Mouse (Mus musculus) lung, postnatal 0 days (tissue): Measurements from ENCODE around the gene Rpap3.

Experiments used
- CTCF ChIP-seq: IDR thresholded peaks from 2 replicates; pipeline ENCODE4 v1.5.1; 2016; ENCODE audit warnings: antibody characterized with exemption, mild to moderate bottlenecking
- EP300 ChIP-seq: IDR thresholded peaks from 2 replicates; pipeline ENCODE4 v1.6.1; 2016; ENCODE audit warnings: antibody characterized with exemption, mild to moderate bottlenecking, control low read depth

GRCm38 (mm10) chr15:97724346-97725197 is 18.9 kb upstream of the Rpap3 start:
- no peak for TF ChIP-seq CTCF
- TF ChIP-seq EP300, result no peak
